Mouse (Mus musculus) CH12F3 (cell line): Measurements from ENCODE around the gene Dgkk.
"Not testable (repeated sequence)": the region's sequence is repeated elsewhere in the genome, so short reads cannot be mapped to it uniquely, and the experiment has no call there.

Experiments
- in situ Hi-C: fragments of 300-500 bp; cut with MboI; formaldehyde crosslinking; loops from 2 replicates; pipeline ENCODE4 v1.14.3; 2020; ENCODE audit warnings: low sequenced_read_pairs

The Dgkk gene

GRCm38 (mm10) chrX:6779006-6779405, at the start of gene Dgkk:
Dgkk (plus strand) TSS chrX:6779306.
- in situ Hi-C loops, result not testable (repeated sequence)

- in situ Hi-C loops, result no loop called here
These were observed 45.1 kb upstream of the Dgkk start for GRCm38 (mm10) chrX:6733998-6734397.

- in situ Hi-C loops, result no loop called here
These were observed 28.4 kb upstream of the Dgkk start for GRCm38 (mm10) chrX:6750714-6751113.

GRCm38 (mm10) chrX:6751549-6752047, 27.5 kb upstream of the Dgkk start:
- in situ Hi-C loops, result no loop called here

- in situ Hi-C loops, result no loop called here
These were observed 1.4 kb upstream of the Dgkk start for GRCm38 (mm10) chrX:6777489-6778249.

GRCm38 (mm10) chrX:6778250-6778637, 862 bp upstream of the Dgkk start:
- in situ Hi-C loops, result no loop called here

GRCm38 (mm10) chrX:6779969-6780539, 948 bp downstream of the Dgkk start:
- in situ Hi-C loops, result no loop called here

GRCm38 (mm10) chrX:6832553-6832952, 53.4 kb downstream of the Dgkk start:
- in situ Hi-C loops, result no loop called here

- in situ Hi-C loops, result no loop called here
These were observed 74.4 kb downstream of the Dgkk start for GRCm38 (mm10) chrX:6853466-6853865.

- in situ Hi-C loops, result no loop called here
These were observed 75.0 kb downstream of the Dgkk start for GRCm38 (mm10) chrX:6854136-6854535.

GRCm38 (mm10) chrX:6893933-6894332, 114.8 kb downstream of the Dgkk start:
- in situ Hi-C loops, result no loop called here

GRCm38 (mm10) chrX:6911047-6911446, 131.9 kb downstream of the Dgkk start:
- in situ Hi-C loops, result no loop called here

GRCm38 (mm10) chrX:6922165-6922564, 143.1 kb downstream of the Dgkk start:
- in situ Hi-C loops, result no loop called here

GRCm38 (mm10) chrX:6926224-6926623, 147.1 kb downstream of the Dgkk start:
- in situ Hi-C loops, result no loop called here

GRCm38 (mm10) chrX:6968598-6968997, 189.5 kb downstream of the Dgkk start:
- in situ Hi-C loops, result no loop called here

- in situ Hi-C loops, result no loop called here
These were observed 192.8 kb downstream of the Dgkk start for GRCm38 (mm10) chrX:6971956-6972355.

GRCm38 (mm10) chrX:6983916-6984315, 204.8 kb downstream of the Dgkk start:
- in situ Hi-C loops, result not testable (repeated sequence)
